Mouse (Mus musculus): ENCODE results near the gene Snrpc. TPM values are rescaled to one million over a fixed set of nuclear protein-coding genes. Genes with fewer than 3 reads are reported as not detected.
A peak's percentile ranks its signal among the peaks of the same experiment; 100 is the strongest.

The Snrpc gene
- polyA plus RNA-seq, 1 experiment, result 173 TPM

DNA sequence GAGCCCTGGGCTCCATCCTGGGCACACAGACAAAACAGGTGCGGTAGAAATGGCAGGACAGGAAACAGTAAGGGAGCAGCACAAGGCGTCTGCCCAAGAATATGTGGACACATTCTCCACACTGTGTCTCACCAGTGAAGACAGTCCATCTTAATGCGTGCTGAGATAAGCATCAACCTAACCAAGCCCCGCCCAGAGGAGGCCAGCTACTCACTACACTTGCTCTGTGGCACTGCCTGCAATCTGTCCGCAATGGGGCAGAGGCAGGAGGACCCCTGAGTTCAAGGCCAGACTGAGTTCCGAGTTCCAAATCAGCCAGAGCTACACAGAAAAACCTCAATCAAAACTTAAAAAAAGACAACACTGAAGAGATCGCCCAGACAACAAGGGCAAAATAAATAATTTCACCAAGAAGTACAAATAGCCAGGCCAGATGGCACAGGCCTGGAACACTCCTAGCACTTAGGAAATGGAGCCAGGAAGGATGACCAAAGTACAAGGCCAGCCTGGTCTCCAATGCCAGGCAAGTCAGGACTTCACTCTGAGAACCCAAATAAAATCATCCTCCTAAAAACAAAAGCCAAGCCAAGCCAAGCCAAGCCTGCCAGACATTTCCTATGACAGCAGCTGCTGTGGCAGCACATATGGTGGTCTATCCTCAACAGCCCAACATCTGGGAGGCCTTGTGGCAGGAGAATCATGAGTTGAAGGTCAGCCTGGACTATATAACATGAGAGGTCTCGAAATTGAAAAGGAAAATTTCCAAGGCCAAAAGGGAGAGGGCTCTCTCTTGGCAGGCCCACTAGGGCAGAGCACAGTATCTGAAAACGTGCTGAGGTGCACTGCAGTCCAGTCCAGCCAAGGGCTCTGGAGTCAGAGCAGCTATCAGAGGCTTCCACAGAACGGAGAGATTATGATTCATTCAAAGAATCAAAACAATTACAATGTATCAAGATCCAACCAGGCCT lies 32.9 kb upstream of the Snrpc start:
- Histone ChIP-seq H3K36me3 (ENCODE audit: control insufficient read depth, insufficient read depth, low read length) (no peaks in the 10 kb centered on the region), H3K4me3 (ENCODE audit: control insufficient read depth, low read depth, low read length) (no peak overlapping the region), H3K4me1 (ENCODE audit: control insufficient read depth, insufficient read depth, low read length) (peaks cover 5% of the 10 kb centered on the region), H3K27ac (ENCODE audit: control insufficient read depth, insufficient read depth, low read depth, low read length) (peak overlapping the region; percentile 71), H3K27me3 (ENCODE audit: control insufficient read depth, insufficient read depth, low read length) (no peaks in the 10 kb centered on the region)
- TF ChIP-seq CTCF (IDR thresholded peaks at IDR 0.05; ENCODE audit: control insufficient read depth, insufficient read depth, insufficient replicate concordance, low read depth, low read length), result no peak
- TF ChIP-seq POLR2A (IDR thresholded peaks at IDR 0.05; ENCODE audit: control insufficient read depth, low read depth, low read length), result 0 out of 2 replicates have a peak, but pooled peaks have one; percentile 18

DNA sequence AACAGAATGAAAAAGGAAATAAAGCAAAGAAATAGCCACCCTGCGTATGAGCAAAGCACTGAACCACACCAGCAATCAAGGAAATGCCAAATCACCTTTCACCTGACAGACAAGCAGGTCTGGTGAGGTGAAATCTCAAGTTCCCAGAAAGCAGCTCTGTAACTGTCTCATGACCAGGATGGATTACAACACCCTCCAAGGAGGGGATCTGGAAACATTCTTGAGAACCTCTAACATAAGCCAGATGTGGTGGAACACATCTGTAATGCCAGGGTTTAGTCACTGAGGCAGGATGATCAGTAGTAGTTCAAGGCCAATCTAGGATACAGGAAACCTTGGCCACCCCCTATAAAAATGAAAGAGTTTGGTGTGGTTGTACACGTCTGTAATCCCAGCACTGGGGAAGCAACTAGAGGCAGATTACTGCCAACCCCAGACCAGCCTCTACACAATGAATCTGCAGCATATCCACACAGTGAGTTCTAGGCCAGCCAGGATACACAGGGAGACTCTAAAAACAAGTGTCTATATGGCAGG lies 30.3 kb upstream of the Snrpc start:
- peak overlapping the region; percentile 26; the same call in 1 of the 2 replicates for H3K27ac ChIP-seq (ENCODE audit: control insufficient read depth, insufficient read depth, low read depth, low read length)
- H3K4me3 ChIP-seq (ENCODE audit: control insufficient read depth, low read depth, low read length), result no peak overlapping the region
- peaks cover 7% of the 10 kb centered on the region for H3K4me1 ChIP-seq (ENCODE audit: control insufficient read depth, insufficient read depth, low read length)
- TF ChIP-seq CTCF (IDR thresholded peaks at IDR 0.05; ENCODE audit: control insufficient read depth, insufficient read depth, insufficient replicate concordance, low read depth, low read length), result no peak
- no peak for TF ChIP-seq POLR2A (IDR thresholded peaks at IDR 0.05; ENCODE audit: control insufficient read depth, low read depth, low read length)
- no peaks in the 10 kb centered on the region for H3K36me3 ChIP-seq (ENCODE audit: control insufficient read depth, insufficient read depth, low read length)
- H3K27me3 ChIP-seq (ENCODE audit: control insufficient read depth, insufficient read depth, low read length), result no peaks in the 10 kb centered on the region

DNA sequence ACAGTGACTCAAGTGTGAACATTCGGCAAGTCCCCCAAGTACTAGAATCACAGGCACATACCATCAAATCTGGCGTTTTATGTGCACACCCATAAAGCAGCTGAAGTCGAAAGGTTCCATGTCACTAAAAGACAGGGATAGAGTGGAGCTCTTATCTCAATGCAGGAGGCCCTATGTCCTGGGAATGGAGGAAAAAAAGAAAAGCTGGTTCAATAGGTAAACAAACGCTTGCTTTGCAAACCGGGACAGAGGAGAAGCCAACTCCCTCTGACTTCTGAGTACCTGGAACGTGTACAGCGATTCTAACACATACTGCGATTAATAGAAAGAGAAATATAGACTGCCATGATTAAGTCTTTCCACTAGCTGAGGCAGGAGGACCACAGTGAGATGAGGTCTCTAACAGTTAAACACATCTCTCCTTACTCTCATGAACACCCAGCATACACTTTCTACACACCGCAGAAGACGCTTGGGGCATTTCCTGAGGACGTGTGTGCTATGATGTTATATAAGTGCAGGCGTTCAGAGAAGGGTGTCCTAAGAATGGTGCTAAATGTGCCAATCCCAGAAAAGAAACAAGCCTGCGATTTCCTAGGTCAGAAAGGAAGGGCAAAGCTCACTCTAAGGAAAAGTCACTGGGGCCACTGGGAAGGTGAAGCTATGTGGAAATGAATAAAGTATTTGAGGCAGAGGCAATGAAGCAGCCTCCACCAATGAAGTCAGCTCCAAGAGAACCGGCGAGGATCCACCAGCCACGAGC lies 27.2 kb upstream of the Snrpc start:
- H3K36me3 ChIP-seq (ENCODE audit: control insufficient read depth, insufficient read depth, low read length), result no peaks in the 10 kb centered on the region
- H3K4me3 ChIP-seq (ENCODE audit: control insufficient read depth, low read depth, low read length), result no peak overlapping the region
- peaks cover 3% of the 10 kb centered on the region; the same call in 1 of the 2 replicates for H3K4me1 ChIP-seq (ENCODE audit: control insufficient read depth, insufficient read depth, low read length)
- H3K27ac ChIP-seq (ENCODE audit: control insufficient read depth, insufficient read depth, low read depth, low read length), result no peak overlapping the region
- H3K27me3 ChIP-seq (ENCODE audit: control insufficient read depth, insufficient read depth, low read length), result no peaks in the 10 kb centered on the region
- no peak for TF ChIP-seq CTCF (IDR thresholded peaks at IDR 0.05; ENCODE audit: control insufficient read depth, insufficient read depth, insufficient replicate concordance, low read depth, low read length)

DNA sequence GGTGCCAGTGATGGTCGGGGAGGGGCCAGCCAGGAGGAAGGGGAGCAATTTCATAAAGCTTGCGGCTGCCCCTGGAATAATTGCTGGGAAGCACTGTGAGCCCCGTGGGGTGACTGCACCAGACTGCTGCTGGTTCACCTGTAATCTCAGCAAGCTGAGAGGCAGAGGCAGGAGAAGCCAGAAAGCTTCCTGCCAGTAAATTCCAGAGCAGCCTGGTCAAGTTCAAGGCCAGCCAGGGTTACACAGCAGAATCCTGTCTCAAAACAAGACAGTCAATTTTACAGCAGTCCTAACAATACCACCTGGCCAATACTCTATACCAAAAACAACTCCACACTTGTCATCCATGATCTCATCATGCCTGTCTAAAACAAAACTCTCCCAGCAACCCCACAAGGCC lies 26.0 kb upstream of the Snrpc start:
- H3K27ac ChIP-seq (ENCODE audit: control insufficient read depth, insufficient read depth, low read depth, low read length), result no peak overlapping the region
- no peak overlapping the region for H3K4me3 ChIP-seq (ENCODE audit: control insufficient read depth, low read depth, low read length)
- TF ChIP-seq CTCF (IDR thresholded peaks at IDR 0.05; ENCODE audit: control insufficient read depth, insufficient read depth, insufficient replicate concordance, low read depth, low read length) (no peak), POLR2A (IDR thresholded peaks at IDR 0.05; ENCODE audit: control insufficient read depth, low read depth, low read length) (no peak)

DNA sequence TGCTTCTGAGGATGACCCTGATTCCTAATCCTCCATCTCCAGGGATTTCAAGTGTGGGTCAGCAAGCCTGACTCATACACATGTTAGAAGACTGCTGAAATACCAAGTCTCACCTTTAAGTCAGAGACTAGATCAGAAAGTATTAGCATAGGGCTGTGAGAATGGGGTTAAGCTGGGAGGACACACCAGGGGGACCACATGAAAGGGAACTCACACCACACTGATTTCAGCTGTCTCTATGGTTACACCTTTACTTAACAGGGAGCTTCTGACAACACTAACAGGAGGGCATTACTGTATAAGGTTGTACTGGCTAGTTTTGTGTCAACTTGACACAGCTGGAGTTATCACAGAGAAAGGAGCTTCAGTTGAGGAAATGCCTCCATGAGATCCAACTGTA lies 23.3 kb upstream of the Snrpc start:
- Histone ChIP-seq H3K4me3 (ENCODE audit: control insufficient read depth, low read depth, low read length) (no peak overlapping the region), H3K4me1 (ENCODE audit: control insufficient read depth, insufficient read depth, low read length) (peaks cover 11% of the 10 kb centered on the region), H3K27ac (ENCODE audit: control insufficient read depth, insufficient read depth, low read depth, low read length) (no peak overlapping the region), H3K36me3 (ENCODE audit: control insufficient read depth, insufficient read depth, low read length) (no peaks in the 10 kb centered on the region), H3K27me3 (ENCODE audit: control insufficient read depth, insufficient read depth, low read length) (no peaks in the 10 kb centered on the region)
- TF ChIP-seq POLR2A (IDR thresholded peaks at IDR 0.05; ENCODE audit: control insufficient read depth, low read depth, low read length) (no peak), CTCF (IDR thresholded peaks at IDR 0.05; ENCODE audit: control insufficient read depth, insufficient read depth, insufficient replicate concordance, low read depth, low read length) (no peak)

More for the DNA sequence above, 26.0 kb upstream of the Snrpc start:
- no peaks in the 10 kb centered on the region for H3K27me3 ChIP-seq (ENCODE audit: control insufficient read depth, insufficient read depth, low read length)
- H3K36me3 ChIP-seq (ENCODE audit: control insufficient read depth, insufficient read depth, low read length), result no peaks in the 10 kb centered on the region
- H3K4me1 ChIP-seq (ENCODE audit: control insufficient read depth, insufficient read depth, low read length), result 0 out of 2 replicates have a peak, but pooled peaks cover 3% of the 10 kb centered on the region

DNA sequence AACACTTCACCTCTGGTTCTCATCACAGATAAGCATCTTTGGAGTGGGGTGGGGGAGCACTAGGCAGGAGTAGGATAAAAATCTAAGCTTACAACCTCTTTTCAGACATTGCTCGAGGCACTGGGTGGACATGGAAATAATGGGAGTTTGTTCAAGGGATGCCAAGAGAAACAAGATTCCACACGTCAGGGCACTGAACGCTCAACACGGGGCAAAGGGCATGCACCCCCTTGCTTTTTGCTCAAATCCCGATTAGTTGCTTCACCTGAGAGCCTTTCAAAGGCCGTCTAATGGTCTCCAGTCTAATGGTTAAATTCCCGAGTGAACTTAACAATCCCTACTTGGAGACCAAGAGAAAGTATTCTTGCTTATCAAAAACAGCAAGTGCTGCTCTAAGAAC lies 18.9 kb upstream of the Snrpc start:
- Histone ChIP-seq H3K27me3 (ENCODE audit: control insufficient read depth, insufficient read depth, low read length) (no peaks in the 10 kb centered on the region), H3K4me1 (ENCODE audit: control insufficient read depth, insufficient read depth, low read length) (peaks cover 13% of the 10 kb centered on the region), H3K27ac (ENCODE audit: control insufficient read depth, insufficient read depth, low read depth, low read length) (peak overlapping the region; percentile 89), H3K4me3 (ENCODE audit: control insufficient read depth, low read depth, low read length) (peak overlapping the region; percentile 94), H3K36me3 (ENCODE audit: control insufficient read depth, insufficient read depth, low read length) (no peaks in the 10 kb centered on the region)
- no peak for TF ChIP-seq CTCF (IDR thresholded peaks at IDR 0.05; ENCODE audit: control insufficient read depth, insufficient read depth, insufficient replicate concordance, low read depth, low read length)
- no peak for TF ChIP-seq POLR2A (IDR thresholded peaks at IDR 0.05; ENCODE audit: control insufficient read depth, low read depth, low read length)

DNA sequence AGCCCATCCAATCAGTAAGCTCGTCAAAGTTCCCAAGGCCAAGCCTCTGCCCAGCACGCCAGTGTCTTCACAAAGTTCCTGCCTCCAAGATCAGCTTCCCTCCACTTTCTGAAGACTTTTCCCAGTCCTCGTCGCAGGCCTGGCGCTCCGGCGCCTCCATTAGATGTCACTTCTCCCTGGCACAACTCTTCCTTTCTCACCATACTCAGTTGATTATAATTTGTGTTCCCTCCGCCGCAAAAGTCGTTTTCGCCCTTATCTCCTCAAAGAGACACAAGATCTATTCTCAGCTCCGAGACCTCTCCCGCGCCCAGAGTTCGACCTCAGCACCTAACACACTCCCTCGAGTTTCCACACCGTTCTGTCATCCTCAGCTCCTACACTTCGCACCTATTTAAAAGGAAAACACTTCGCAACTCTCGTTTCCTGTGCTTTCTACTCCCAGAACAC lies 18.4 kb upstream of the Snrpc start:
- H3K27me3 ChIP-seq (ENCODE audit: control insufficient read depth, insufficient read depth, low read length), result no peaks in the 10 kb centered on the region
- H3K4me1 ChIP-seq (ENCODE audit: control insufficient read depth, insufficient read depth, low read length), result peaks cover 13% of the 10 kb centered on the region
- H3K4me3 ChIP-seq (ENCODE audit: control insufficient read depth, low read depth, low read length), result peak overlapping the region; percentile 94
- H3K36me3 ChIP-seq (ENCODE audit: control insufficient read depth, insufficient read depth, low read length), result no peaks in the 10 kb centered on the region
- TF ChIP-seq POLR2A (IDR thresholded peaks at IDR 0.05; ENCODE audit: control insufficient read depth, low read depth, low read length) (no peak), CTCF (IDR thresholded peaks at IDR 0.05; ENCODE audit: control insufficient read depth, insufficient read depth, insufficient replicate concordance, low read depth, low read length) (no peak)
- peak overlapping the region; percentile 89 for H3K27ac ChIP-seq (ENCODE audit: control insufficient read depth, insufficient read depth, low read depth, low read length)

All from testis, adult 2 months (tissue).